Mouse (Mus musculus) embryonic fibroblast, embryonic 13.5 days (primary cell): ENCODE data around the gene 1810049J17Rik.

Source experiments
- CTCF ChIP-seq: IDR thresholded peaks from 2 replicates; pipeline ENCODE4 v1.5.1; 2011; ENCODE audit warnings: mild to moderate bottlenecking, control low read depth, low read length, moderate library complexity, borderline replicate concordance; ENCODE audit not compliant: insufficient read depth
- POLR2A ChIP-seq: IDR thresholded peaks from 2 replicates; pipeline ENCODE4 v1.6.1; 2011; ENCODE audit warnings: low read depth, mild to moderate bottlenecking, control low read depth, low read length, moderate library complexity

DNA sequence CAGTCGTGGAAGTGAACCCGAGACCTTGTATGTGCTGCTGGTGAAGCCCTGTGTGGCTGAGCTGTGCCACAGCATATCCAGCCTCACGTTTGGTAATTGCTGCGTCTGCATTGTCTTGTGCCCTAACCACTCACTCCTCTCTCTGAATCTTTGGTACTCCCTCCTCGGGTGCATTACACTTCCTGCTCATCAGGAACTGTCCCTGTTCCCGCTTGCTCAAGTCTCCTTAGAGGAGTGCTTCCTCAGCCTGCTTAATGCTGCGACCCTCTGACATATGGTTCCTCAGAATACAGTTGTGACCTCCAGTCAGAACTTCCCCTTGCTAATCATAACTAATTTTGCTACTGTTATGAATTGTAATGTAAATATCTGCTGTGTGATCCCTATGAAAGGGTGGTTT is 34.2 kb upstream of the 1810049J17Rik start:
- no peak for TF ChIP-seq POLR2A
- TF ChIP-seq CTCF, result no peak
